Mouse (Mus musculus): ENCODE data around the gene Bahcc1.

Gene Bahcc1

DNA sequence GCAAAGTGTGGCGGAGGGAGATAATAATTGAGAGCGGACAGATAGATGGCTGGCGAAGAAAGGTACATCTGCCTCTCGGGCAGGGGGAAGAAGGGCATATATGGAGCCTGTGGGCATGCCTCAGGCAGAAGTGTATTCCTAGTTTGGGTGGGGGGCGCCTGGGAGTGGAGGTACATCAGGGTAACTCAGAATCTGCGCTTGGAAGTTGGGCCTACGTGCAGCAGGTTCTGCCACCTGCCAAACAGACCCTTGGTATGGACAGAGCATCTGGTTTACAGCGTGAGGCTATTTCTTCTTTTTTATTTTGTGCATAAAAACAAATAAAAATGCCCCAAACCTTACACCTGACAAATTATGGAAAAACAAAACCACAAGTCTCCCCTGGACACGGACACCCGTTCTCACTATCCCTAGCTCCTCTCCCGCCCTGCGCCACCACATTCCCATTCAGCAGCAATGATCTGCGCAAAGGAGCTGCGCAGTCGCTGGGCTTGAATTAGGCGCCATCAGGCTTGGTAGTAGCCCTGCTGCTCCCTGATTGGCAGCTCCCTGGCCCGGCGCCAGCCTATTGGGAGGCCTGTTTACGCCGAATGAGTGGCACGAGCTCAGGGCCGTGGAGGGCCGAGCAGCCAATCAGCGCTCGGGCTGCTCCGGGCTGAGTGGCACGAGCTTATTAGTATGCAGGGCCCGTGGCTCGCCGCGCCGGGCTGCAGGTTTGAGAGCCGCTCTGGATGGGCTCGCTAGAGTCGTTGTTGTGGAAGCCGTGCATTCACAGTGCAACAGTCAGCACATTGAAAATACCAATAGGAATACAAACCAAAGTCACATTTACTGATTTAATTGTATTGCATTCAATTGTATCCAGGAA lies at the start of gene Bahcc1:
Gene Bahcc1 (plus strand): TSS at position 718 of the 868 bp plus-strand sequence.
- peak; percentile 100 for DNase-seq (ENCODE audit: low read depth, low spot score)

DNA sequence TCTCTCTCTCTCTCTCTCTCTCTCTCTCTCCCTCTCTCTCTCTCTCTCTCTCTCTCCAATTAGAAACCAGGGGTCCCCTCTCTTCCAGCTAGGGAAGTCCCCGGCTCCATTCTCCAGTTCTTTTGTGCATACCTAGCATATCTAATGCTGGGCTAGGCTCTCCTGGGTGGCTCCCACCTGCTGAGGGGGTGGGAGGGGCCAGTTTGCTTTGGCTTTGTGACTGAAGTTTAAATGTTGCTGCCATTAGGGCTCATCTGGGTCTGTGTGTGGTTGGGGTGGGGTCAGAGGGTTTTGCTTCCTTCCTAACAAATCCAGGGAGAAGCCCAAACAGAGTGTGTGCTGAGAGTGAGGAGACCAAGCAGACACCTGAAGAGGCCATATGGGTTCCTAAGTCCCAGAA lies 49.6 kb upstream of the Bahcc1 start:
- peak; percentile 97 for DNase-seq (ENCODE audit: low read depth, low spot score)

DNA sequence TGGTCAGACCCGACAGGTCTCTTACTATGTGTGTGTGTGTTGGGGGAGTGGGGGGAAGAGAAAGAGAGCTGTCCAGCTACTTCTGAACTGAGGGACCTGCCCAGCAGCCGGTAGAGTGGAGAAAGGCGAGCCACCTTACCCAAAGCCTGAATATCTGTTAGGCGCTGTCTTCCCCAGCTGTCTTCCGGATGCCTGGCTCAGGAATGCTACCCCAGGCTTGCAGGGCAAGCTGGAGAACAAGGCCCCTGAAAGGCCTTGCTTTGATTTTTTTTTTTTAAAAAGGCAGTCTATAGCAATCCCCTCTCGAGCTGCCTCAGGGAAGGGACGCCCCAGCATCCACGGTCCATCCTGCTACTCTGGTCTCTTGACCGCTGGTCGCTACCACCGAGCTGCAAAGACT lies 49.0 kb upstream of the Bahcc1 start:
- DNase-seq (ENCODE audit: low read depth, low spot score) = no peak

DNA sequence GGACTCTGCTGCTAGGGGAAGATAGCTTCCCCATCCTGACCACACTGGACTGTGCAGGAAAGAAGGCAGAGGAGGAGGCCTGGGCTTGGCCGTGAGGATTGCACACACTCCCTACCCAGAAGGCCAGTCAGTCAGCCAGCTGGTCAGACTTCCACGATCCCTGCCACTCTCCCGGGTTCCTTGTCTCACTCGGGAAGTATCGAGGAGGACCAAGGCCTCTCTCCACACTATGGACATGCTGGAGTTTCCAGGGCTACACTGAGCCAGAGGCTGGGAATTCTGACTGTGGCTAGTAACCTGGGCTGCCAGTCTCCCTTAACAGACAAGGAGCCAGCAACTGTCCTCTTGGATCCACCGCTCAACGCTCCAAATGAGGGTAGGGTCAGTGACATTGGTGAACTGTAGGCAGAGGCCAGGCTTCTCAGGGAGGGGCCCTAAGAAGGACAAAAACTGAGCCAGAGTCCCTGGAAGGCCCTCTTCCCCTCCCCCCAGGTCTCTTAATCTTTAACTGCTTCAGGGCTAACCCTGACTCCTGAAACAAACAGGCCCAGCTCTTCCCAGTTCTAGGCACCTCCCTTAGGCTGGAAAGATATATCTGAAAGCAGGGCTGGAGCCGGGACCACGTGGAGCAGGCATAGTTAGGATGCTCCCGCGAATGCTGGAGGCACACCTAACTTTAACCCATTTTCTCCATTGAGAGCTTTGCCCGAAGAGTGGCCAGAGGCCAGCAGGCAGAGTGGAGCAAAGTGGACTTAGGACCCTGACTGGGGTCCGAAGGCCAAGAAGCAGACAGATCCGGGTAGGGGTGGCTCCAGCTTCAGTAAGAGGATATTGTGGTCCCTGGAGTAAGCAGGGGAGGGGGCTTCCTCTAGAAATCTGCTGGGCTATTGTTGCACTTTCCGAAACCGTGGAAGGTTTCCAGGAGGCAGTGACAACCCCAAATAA lies 48.1 kb upstream of the Bahcc1 start:
- DNase-seq (ENCODE audit: low read depth, low spot score) = peak; percentile 79

- no peak for DNase-seq (ENCODE audit: low read depth, low spot score)
Measured at GRCm38 (mm10) chr11:120185316-120186141, 47.2 kb upstream of the Bahcc1 start.

GRCm38 (mm10) chr11:120186145-120186740 lies 46.5 kb upstream of the Bahcc1 start:
- no peak for DNase-seq (ENCODE audit: low read depth, low spot score)

DNA sequence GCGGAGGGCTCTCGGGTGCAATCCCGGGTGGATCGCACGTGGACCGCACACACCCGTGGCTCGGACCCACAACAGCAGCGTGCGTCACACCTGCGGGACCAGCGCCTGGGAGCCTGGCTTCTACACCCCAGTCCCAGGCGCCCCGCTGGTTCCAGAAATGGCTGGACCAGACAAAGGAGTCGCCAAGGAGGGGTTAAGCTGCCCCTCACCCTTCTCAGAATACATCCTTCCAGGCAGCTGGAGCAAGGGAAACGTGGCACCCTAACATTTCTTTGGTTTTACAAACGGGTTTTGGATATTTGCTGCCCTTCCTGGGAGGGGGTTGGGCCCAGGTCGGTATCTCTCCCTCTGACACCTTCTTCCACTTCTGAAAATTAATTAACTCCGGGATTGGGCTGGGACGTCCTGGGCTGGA lies 45.9 kb upstream of the Bahcc1 start:
- no peak for DNase-seq (ENCODE audit: low read depth, low spot score)

DNA sequence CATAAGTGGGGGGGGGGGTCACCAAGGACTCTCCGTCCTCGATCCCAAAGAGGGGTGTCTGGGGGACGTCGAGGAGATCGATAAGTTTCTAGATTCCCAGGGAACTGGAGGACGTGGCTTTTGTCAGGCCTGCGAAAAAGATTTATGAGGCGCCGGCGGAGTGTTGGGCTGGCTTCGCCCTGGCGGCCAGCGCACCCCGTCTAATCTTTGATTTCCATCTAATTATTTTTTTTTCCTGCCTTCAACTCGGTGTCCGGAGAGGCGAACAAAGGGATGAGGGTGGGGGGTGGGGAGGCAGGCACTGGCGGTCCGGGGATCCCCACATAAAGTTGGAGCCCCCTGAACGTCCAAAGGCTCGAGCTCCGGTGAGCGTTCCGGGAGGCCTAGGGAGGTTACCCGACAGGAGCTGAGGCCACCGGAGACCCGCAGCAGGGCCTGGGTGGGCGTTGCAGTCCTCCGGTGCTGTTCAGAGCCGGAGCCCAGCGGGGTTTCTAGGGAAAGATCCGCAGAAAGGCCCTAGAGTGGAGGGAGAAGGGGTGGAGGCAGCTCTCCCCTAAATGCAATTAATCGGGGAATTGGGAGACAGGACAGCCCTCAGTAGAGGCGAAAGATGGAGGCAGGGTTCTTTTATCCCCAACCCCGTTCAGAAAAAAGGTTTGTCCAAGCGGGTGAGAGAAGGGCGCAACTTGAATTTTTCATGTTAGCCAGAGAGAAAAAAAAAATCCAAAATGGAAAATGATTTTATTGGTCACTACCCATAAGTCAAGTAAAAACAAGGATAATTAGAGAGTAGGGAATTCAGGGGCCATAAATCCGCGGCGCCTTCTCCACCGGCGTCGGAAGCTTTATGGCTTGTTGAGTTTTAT lies 45.3 kb upstream of the Bahcc1 start:
- no peak for DNase-seq (ENCODE audit: low read depth, low spot score)

GRCm38 (mm10) chr11:120188102-120188480 lies 44.7 kb upstream of the Bahcc1 start:
- DNase-seq (ENCODE audit: low read depth, low spot score) = no peak

GRCm38 (mm10) chr11:120188481-120189441 lies 44.0 kb upstream of the Bahcc1 start:
- no peak for DNase-seq (ENCODE audit: low read depth, low spot score)

DNA sequence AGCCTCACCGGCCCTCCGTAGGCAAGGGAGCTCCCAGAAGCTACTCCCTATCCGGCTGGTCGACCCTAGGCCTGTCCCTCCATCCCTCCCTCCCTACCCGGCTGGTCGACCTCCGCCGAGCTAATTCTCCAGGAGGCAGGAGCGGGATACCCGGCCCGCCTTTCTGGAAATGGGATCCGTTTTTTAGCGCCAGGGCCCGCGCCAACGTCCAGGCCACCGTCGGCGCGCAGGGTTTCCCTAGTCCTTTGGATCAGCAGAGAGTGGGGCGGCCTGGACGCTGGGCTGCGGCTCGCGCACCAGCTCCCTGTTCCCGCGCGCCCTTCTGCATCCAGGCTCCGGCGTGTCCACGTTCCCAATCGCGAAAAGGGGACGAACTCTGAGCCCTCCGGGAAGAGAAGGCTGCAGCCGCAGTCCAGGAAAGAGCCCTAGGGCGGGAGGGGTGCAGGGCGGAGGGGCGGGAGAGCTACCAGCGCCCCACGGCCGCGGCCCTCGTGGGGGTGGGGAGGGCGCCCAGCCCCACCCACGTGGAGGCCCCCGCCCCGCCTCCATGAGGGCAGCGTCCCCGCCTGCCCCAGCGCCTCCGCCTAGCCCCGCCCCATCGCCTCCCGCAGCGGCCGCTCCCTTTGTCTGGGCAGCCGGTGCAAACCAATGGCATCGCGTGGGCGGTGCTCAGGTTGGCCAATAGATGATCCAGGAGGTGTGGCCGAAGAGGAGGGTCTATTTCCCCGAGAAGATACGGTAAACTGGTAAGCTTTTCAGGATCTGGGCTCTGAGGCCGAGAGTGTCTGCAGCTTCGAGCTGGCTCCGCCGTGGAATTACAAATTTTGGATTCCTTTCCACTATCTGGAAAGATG lies 43.1 kb upstream of the Bahcc1 start:
- DNase-seq (ENCODE audit: low read depth, low spot score) = peak; percentile 99

DNA sequence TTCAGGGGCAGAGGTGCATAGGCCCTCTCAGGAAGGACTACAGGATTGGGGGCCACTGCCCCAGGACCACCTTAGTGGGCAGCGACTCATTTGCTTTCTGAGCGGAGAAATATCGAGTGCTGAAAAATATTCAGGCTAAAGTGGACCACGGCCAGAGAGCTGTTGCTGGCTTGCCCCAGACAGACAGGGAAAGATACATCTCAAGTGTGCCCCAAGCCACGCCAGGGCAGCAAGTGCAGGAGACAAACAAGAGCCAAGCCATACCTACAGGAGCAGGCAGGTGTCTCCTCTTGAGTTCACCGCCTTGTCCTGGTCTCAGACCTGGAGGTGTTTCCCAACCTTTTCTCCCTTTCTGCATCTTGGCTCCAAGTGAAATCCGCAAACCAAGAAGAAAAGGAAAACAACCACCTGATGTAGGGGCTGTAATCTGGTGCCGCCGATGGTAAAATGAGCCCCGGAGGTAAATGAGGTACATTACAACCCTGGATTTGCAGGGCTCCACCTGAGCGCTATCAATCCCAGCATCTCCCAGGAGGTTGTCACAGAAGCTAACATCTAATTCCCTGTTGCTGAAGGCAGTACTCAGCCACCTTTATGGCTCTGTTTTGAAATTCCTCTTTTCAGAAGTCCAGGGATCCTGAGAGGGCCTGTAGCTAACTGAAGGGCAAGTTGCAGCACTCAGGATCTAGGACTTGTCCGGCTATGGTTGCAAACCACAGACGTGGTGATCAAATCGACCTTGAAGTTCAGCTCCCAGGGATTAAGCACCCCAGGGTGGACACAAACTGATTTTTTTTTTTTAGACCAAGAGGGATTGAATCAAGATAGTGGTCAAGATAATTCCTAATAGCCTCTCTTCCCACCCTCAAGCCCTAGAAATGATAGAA lies 42.0 kb upstream of the Bahcc1 start:
- DNase-seq (ENCODE audit: low read depth, low spot score) = no peak

DNA sequence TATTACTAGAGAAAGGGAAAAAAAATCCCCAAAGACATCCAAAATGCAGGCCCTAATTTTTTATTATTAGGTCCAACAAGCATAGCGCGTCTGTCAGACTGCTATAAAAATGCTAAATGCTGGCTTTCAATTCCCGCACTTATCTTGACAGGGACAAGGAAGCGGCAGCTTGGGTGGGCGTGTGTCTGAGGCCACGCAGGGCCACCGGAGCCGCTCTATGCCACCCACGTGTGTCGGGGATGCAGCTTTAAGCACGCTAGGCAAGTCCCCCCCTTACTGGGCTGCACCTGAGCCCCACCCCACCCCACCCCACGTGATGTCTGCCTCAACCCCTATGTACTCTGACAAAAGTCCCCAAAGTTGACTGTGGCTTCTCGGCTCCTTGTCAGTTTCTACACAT lies 33.9 kb upstream of the Bahcc1 start:
- DNase-seq (ENCODE audit: low read depth, low spot score) = no peak

DNA sequence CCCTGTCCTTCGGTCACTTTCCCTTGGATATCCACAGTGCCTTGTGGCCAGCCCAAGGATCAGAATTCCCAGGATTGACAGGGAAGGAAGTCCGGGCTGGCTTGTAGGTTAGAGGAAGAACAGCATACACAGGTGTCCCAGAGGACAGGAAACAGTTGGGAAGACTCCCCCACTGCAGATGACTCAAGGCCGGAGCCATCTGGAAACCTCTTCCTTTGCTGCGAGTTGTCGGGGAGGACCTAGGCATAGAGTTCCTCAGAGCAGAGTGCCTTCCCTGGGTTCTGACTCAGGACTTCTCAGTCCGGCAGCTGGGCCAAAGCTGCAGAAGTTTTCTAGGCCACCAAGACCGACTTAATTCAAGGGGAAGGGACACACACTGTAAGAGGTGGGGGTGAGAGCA lies 33.0 kb upstream of the Bahcc1 start:
- no peak for DNase-seq (ENCODE audit: low read depth, low spot score)

GRCm38 (mm10) chr11:120200621-120201020 lies 32.1 kb upstream of the Bahcc1 start:
- DNase-seq (ENCODE audit: low read depth, low spot score) = no peak

GRCm38 (mm10) chr11:120204200-120204599 lies 28.5 kb upstream of the Bahcc1 start:
- no peak for DNase-seq (ENCODE audit: low read depth, low spot score)

DNA sequence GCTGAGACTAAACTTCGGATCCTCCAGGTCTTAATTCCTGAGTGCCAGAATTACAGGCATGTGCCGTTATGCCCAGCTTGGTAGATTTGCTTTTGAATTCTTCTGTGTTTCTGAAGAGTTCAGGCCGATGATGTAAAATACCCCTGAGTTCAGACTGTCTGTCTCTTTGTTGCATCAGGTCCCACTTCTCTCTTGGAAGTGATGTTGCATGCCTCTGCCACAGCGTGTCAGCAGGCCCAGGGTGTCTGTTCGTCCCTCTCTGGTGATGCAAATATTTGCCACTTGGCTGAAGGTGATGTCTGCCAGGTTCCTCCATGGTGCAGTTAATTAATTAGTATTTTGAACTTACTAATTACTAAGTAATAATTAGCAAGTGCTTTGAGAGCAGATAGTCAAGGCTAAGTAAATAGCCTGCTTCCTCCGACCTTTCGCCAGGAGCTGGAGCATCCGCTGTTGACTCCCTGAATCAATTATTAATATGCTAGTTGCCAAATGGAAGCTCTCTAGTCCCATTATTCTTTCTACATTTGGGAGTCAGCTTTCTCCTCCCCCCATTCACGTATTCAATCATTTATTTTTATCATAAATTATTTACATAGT lies 26.6 kb upstream of the Bahcc1 start:
- DNase-seq (ENCODE audit: low read depth, low spot score) = no peak
